Mouse (Mus musculus) testis, adult 10 weeks (tissue): ENCODE results near the gene Trit1. TPM values are rescaled to one million over a fixed set of nuclear protein-coding genes. Genes with fewer than 3 reads are reported as not detected.

Experiments used
- polyA plus RNA-seq: library from polyadenylated mRNA; stranded (reverse); fragments of 350-450 nt; fragmentation: Illumina TruSeq; extraction: RNeasy Lipid Tissue Mini Kit (QIAGEN cat#74804); gene quantifications from one replicate; pipeline ENCODE4 v1.2.3, GENCODE M21; 2014; ENCODE audit warnings: low read depth, low replicate concordance

The Trit1 gene
- polyA plus RNA-seq: 8.9 TPM

DNA sequence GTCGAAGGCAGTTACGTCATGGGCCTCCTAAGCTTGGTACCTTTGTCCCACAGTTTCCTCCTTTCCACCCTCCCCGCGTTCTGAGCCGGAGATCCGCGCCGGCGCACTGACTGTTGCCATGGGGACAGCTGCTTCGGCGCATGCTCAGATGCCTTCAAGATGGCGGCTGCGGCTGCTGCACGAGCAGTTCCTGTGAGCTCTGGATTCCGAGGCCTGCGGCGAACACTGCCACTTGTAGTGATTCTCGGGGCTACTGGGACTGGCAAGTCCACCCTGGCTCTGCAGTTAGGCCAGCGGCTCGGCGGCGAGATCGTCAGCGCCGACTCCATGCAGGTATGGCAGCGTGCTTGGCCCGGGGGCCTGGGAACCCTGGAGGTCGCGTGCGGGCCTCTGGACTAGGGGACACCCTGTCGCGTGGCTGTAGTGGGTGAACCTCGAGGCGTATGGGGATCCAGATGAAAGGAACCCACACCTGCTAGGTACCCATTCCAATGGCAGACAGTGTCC is at the start of gene Trit1:
Gene Trit1 (plus strand): TSS at position 147 of the 507 bp plus-strand sequence.

DNA sequence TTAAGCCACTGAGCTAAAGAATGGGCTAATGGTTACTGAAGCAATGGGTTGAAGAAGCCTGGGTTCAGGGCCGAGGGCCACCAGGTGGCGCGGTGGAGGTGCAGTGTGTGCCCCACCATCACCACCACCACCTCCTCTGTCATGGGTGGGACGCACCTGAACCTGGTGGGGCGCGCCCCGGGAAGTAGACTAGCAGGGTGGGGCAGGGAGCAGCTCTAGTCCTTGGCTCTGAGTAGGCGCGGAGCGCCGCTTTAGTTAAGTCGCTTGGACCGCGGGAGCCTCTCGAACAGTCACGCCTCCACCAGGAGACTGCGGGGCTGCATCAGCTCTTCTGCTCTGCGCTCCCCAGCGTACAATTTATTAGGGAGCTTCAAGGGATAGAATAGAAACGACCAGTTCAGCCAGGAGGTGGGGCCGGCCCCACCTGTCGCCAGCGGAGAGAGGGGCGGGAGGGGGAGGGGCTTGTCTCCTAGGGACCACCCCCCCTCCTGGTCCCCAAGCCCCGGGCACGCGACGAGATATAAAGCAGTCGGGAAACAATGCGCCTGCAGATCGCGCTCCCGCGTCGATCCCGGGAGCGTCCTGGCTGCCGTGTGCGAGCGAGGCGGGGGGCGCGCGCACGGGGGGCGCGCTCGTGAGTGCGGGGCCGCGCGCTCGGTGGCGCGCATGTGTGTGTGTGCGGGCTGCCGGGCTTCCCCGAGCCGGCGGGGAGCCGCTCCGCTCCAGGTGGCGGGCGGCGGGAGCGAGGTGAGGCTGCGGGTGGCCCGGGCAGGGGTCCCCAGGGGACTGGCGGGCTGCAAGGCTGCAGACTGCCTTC is 20.8 kb upstream of the Trit1 start, which contains the start of gene Mycl:
Gene Mycl (plus strand): TSS at position 249 of the 817 bp plus-strand sequence.

Other genes starting within 250 kb of the Trit1 start
- 370 TPM for gene Ppt1, start 180.4 kb upstream of the Trit1 start, polyA plus RNA-seq
- 55.2 TPM for gene Cap1, start 130.5 kb upstream of the Trit1 start, polyA plus RNA-seq
- gene Mfsd2a, start 55.4 kb upstream of the Trit1 start, polyA plus RNA-seq: 0.39 TPM
- gene Mycl, start 20.9 kb upstream of the Trit1 start, polyA plus RNA-seq: 0.11 TPM
- gene Bmp8b, start 88.6 kb downstream of the Trit1 start, polyA plus RNA-seq: 1.1 TPM
- gene Oxct2b, start 99.7 kb downstream of the Trit1 start, polyA plus RNA-seq: 7.1 TPM
- 11.0 TPM for gene Ppie, start 123.4 kb downstream of the Trit1 start, polyA plus RNA-seq
- 4.0 TPM for gene Hpcal4, start 166.6 kb downstream of the Trit1 start, polyA plus RNA-seq
- gene Nt5c1a, start 184.9 kb downstream of the Trit1 start, polyA plus RNA-seq: not detected
- 0.48 TPM for gene Heyl, start 217.0 kb downstream of the Trit1 start, polyA plus RNA-seq
- gene Pabpc4, start 245.8 kb downstream of the Trit1 start, polyA plus RNA-seq: 4.1 TPM